Comparison of ENCODE assay signal across 8 mouse cellular contexts in the genomic region with DNA sequence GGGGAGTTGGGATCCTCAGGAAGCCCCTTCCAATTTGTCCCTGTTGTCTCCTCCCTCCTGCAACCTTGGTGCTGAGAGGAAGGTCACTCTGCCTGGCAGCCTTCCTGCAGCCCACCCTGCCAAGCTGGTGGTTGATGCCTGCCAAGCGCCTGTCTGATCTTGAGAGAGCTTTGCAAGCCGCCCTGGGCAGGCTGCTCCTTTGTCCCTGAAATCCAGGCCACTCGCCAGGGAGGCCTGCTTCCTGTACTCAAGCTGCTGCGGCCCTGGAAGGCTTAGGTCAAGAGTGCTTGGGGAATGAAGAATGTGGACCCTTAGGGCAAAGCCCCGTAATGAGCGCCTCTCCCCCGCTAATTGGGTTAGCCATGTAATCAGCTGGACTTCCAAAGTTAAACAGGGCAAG. TPM values are rescaled to one million over a fixed set of nuclear protein-coding genes. Genes with fewer than 3 reads are reported as not detected.
DNase-seq lines count a peak whose midpoint lies in the region; ATAC-seq lines count a peak whose summit lies in the region.

No protein-coding gene starts in this region.

- H3K27me3 ChIP-seq in embryonic facial prominence, embryonic 10.5 days (replicated peaks; ENCODE audit: low read depth, poor library complexity, severe bottlenecking) = no peaks in the 10 kb centered on the region
- no peaks in the 10 kb centered on the region for H3K27me3 ChIP-seq in heart, embryonic 13.5 days (replicated peaks)
- no peaks in the 10 kb centered on the region for H3K27me3 ChIP-seq in liver, embryonic 13.5 days
- no peaks in the 10 kb centered on the region for H3K27me3 ChIP-seq in neural tube, embryonic 15.5 days (replicated peaks)

- peak overlapping the region; percentile 53 for H3K4me2 ChIP-seq in heart, embryonic 13.5 days
- no peak overlapping the region for H3K4me2 ChIP-seq in liver, embryonic 13.5 days
- H3K4me2 ChIP-seq in neural tube, embryonic 15.5 days = no peak overlapping the region

- peaks cover 88% of the 10 kb centered on the region for H3K4me1 ChIP-seq in embryonic facial prominence, embryonic 10.5 days
- H3K4me1 ChIP-seq in heart, embryonic 13.5 days = peaks cover 92% of the 10 kb centered on the region
- H3K4me1 ChIP-seq in liver, embryonic 13.5 days (replicated peaks) = peaks cover 58% of the 10 kb centered on the region
- peaks cover 24% of the 10 kb centered on the region for H3K4me1 ChIP-seq in neural tube, embryonic 15.5 days

- H3K36me3 ChIP-seq in embryonic facial prominence, embryonic 10.5 days (replicated peaks) = peaks cover 51% of the 10 kb centered on the region
- peaks cover 15% of the 10 kb centered on the region for H3K36me3 ChIP-seq in heart, embryonic 13.5 days
- no peaks in the 10 kb centered on the region for H3K36me3 ChIP-seq in liver, embryonic 13.5 days
- H3K36me3 ChIP-seq in neural tube, embryonic 15.5 days = no peaks in the 10 kb centered on the region

- peak overlapping the region; percentile 87 for H3K27ac ChIP-seq in embryonic facial prominence, embryonic 10.5 days (replicated peaks)
- H3K27ac ChIP-seq in heart, embryonic 13.5 days (replicated peaks) = peak overlapping the region; percentile 97
- peak overlapping the region; percentile 67 for H3K27ac ChIP-seq in liver, embryonic 13.5 days
- peak overlapping the region; percentile 69 for H3K27ac ChIP-seq in neural tube, embryonic 15.5 days (replicated peaks)

- H3K9me3 ChIP-seq in embryonic facial prominence, embryonic 10.5 days = no peaks in the 10 kb centered on the region
- H3K9me3 ChIP-seq in heart, embryonic 13.5 days = no peaks in the 10 kb centered on the region
- H3K9me3 ChIP-seq in liver, embryonic 13.5 days (replicated peaks) = no peaks in the 10 kb centered on the region
- H3K9me3 ChIP-seq in neural tube, embryonic 15.5 days (replicated peaks) = no peaks in the 10 kb centered on the region

- ATAC-seq in heart, embryonic 13.5 days (ENCODE audit: extremely low read depth, insufficient number of reproducible peaks, low FRiP score, low TSS enrichment) = peak; percentile 41; the same call in 1 of the 2 replicates
- peak; percentile 24; the same call in 1 of the 2 replicates for ATAC-seq in liver, embryonic 13.5 days (ENCODE audit: low read depth)
- peak; percentile 53; the same call in 1 of the 2 replicates for ATAC-seq in neural tube, embryonic 15.5 days (ENCODE audit: low FRiP score)

- H3K9ac ChIP-seq in heart, embryonic 13.5 days = peak overlapping the region; percentile 53
- no peak overlapping the region for H3K9ac ChIP-seq in liver, embryonic 13.5 days
- H3K9ac ChIP-seq in neural tube, embryonic 15.5 days (replicated peaks) = no peak overlapping the region

- 11% methylated on average over 7 of the region's 7 CpGs for WGBS in embryonic facial prominence, embryonic 10.5 days
- WGBS in heart, embryonic 13.5 days = 7% methylated on average over 7 of the region's 7 CpGs
- WGBS in liver, embryonic 13.5 days (ENCODE audit: insufficient replicate concordance) = 51% methylated on average over 7 of the region's 7 CpGs
- WGBS in neural tube, embryonic 15.5 days = 24% methylated on average over 7 of the region's 7 CpGs

- peak; percentile 47 for DNase-seq in brain, embryonic 18.5 days (ENCODE audit: low read depth, low spot score)
- DNase-seq in embryonic facial prominence, embryonic 10.5 days (ENCODE audit: low spot score) = peak; percentile 83
- DNase-seq in kidney, postnatal 10 days = peak; percentile 79
- DNase-seq in liver, embryonic 13.5 days = no peak
- no peak for DNase-seq in thymus, postnatal 25 days
- DNase-seq in natural killer cell, adult 2 months (ENCODE audit: low spot score in 2 of 2) = no peak

- peak overlapping the region; percentile 17; the same call in 1 of the 2 replicates for H3K4me3 ChIP-seq in embryonic facial prominence, embryonic 10.5 days
- no peak overlapping the region for H3K4me3 ChIP-seq in heart, embryonic 13.5 days
- no peak overlapping the region for H3K4me3 ChIP-seq in liver, embryonic 13.5 days (replicated peaks)
- no peak overlapping the region for H3K4me3 ChIP-seq in neural tube, embryonic 15.5 days (replicated peaks)

RNA-seq across cellular contexts. Expression of gene Ccnjl, which starts 19.6 kb away (rescaled TPM):
- polyA plus RNA-seq in embryonic facial prominence, embryonic 10.5 days (2016; fragmentation: Nextera tagmentation; extraction: Ambion mirVana) = 37.8 and 39.6 TPM in 2 replicates
- 15.7 and 20.7 TPM in 2 replicates for polyA plus RNA-seq in heart, embryonic 13.5 days (2015; fragmentation: Nextera tagmentation; extraction: Ambion mirVana)
- 2.7 and 2.8 TPM in 2 replicates for polyA plus RNA-seq in liver, embryonic 13.5 days (2015; fragmentation: Nextera tagmentation; extraction: Ambion mirVana)
- polyA plus RNA-seq in neural tube, embryonic 15.5 days (2015; fragmentation: Nextera tagmentation; extraction: Ambion mirVana) = 11.0 and 14.2 TPM in 2 replicates

RNA-seq across cellular contexts. Expression of gene 4933415A04Rik, which starts 38.7 kb away (rescaled TPM):
- polyA plus RNA-seq in embryonic facial prominence, embryonic 10.5 days (2016; fragmentation: Nextera tagmentation; extraction: Ambion mirVana) = 12.4 and 13.7 TPM in 2 replicates
- polyA plus RNA-seq in heart, embryonic 13.5 days (2015; fragmentation: Nextera tagmentation; extraction: Ambion mirVana) = 4.7 and 5.0 TPM in 2 replicates
- polyA plus RNA-seq in liver, embryonic 13.5 days (2015; fragmentation: Nextera tagmentation; extraction: Ambion mirVana) = 0.73 and 0.93 TPM in 2 replicates
- 2.7 and 3.5 TPM in 2 replicates for polyA plus RNA-seq in neural tube, embryonic 15.5 days (2015; fragmentation: Nextera tagmentation; extraction: Ambion mirVana)

RNA-seq across cellular contexts. Expression of gene Fabp6, which starts 53.2 kb away (rescaled TPM):
- polyA plus RNA-seq in embryonic facial prominence, embryonic 10.5 days (2016; fragmentation: Nextera tagmentation; extraction: Ambion mirVana) = not detected in 2 replicates
- polyA plus RNA-seq in heart, embryonic 13.5 days (2015; fragmentation: Nextera tagmentation; extraction: Ambion mirVana) = not detected in 2 replicates
- polyA plus RNA-seq in liver, embryonic 13.5 days (2015; fragmentation: Nextera tagmentation; extraction: Ambion mirVana) = not detected in 2 replicates
- not detected in 2 replicates for polyA plus RNA-seq in neural tube, embryonic 15.5 days (2015; fragmentation: Nextera tagmentation; extraction: Ambion mirVana)

Comparison
In these comparisons a context has a peak if more than half of its experiments do, and no peak if none do; other contexts are left out.
1. DNase-seq: peak in brain, embryonic 18.5 days (single experiment), embryonic facial prominence, embryonic 10.5 days (single experiment) and kidney, postnatal 10 days (single experiment); none in liver, embryonic 13.5 days (single experiment), thymus, postnatal 25 days (single experiment) and natural killer cell, adult 2 months (0 of 2).
2. Peak in every context shown above with its lines, with median percentiles within 50 percentile points of each other: H3K27ac ChIP-seq and ATAC-seq.